Mouse (Mus musculus): ENCODE data around the gene Hc. TPM values are rescaled to one million over a fixed set of nuclear protein-coding genes. Genes with fewer than 3 reads are reported as not detected.
A peak's percentile ranks its signal among the peaks of the same experiment; 100 is the strongest.

The Hc gene
- polyA plus RNA-seq, 2 experiments = 0.33 TPM; not detected in 1

DNA sequence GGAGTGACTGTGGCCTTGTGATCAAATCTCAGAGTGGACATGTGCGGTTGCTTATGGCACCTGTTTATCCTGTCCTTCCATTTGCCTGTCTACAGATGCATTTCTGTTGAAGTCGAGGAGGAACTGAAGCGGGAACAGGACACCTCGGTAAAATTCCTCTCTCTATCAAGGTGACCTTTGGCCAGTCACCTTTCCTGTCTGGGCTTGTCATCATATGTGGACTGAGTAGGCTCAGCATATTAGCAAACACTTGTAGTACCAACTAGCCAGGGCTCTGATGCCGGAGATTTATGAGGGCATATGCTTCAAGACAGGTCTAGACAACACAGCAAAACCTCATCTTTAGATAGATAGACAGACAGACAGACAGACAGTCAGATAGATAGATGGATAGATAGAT lies 982 bp downstream of the Hc start:
- no peak overlapping the region for H3K4me2 ChIP-seq (replicated peaks; ENCODE audit: low read depth, low read length, severe bottlenecking)
- H3K9me3 ChIP-seq (ENCODE audit: control insufficient read depth, low read length) = no peaks in the 10 kb centered on the region
- H3K27me3 ChIP-seq (ENCODE audit: control insufficient read depth, insufficient read depth, low read length) = no peaks in the 10 kb centered on the region
- H3K9ac ChIP-seq (ENCODE audit: low read depth, low read length, severe bottlenecking) = no peak overlapping the region
- H3K27ac ChIP-seq (replicated peaks; ENCODE audit: low read depth, low read length) = no peak overlapping the region
- no peaks in the 10 kb centered on the region for H3K36me3 ChIP-seq (ENCODE audit: control insufficient read depth, insufficient read depth, low read length)
- 83% methylated on average over 5 of the region's 5 CpGs for WGBS
- no peaks in the 10 kb centered on the region for H3K4me1 ChIP-seq (ENCODE audit: control insufficient read depth, insufficient read depth, low read length)
- no peak for ATAC-seq (ENCODE audit: low FRiP score, low read depth)
- DNase-seq (ENCODE audit: low spot score) = no peak
- TF ChIP-seq POLR2A (IDR thresholded peaks at IDR 0.05; ENCODE audit: borderline replicate concordance, extremely low read depth, insufficient read depth, insufficient read length) = no peak
- H3K4me3 ChIP-seq (replicated peaks; ENCODE audit: low read length) = no peak overlapping the region

GRCm38 (mm10) chr2:35058325-35058724 lies 2.9 kb downstream of the Hc start:
- no peaks in the 10 kb centered on the region for H3K27me3 ChIP-seq (ENCODE audit: control insufficient read depth, insufficient read depth, low read length)
- no peak overlapping the region for H3K27ac ChIP-seq (replicated peaks; ENCODE audit: low read depth, low read length)
- H3K4me3 ChIP-seq (replicated peaks; ENCODE audit: low read length) = no peak overlapping the region
- no peaks in the 10 kb centered on the region for H3K4me1 ChIP-seq (ENCODE audit: control insufficient read depth, insufficient read depth, low read length)
- H3K9me3 ChIP-seq (ENCODE audit: control insufficient read depth, low read length) = no peaks in the 10 kb centered on the region
- no peak for ATAC-seq (ENCODE audit: low FRiP score, low read depth)
- no peak overlapping the region for H3K9ac ChIP-seq (ENCODE audit: low read depth, low read length, severe bottlenecking)
- TF ChIP-seq POLR2A (IDR thresholded peaks at IDR 0.05; ENCODE audit: borderline replicate concordance, extremely low read depth, insufficient read depth, insufficient read length) = no peak
- no peak overlapping the region for H3K4me2 ChIP-seq (replicated peaks; ENCODE audit: low read depth, low read length, severe bottlenecking)
- H3K36me3 ChIP-seq (ENCODE audit: control insufficient read depth, insufficient read depth, low read length) = no peaks in the 10 kb centered on the region
- 80% methylated on average over 2 of the region's 2 CpGs for WGBS
- DNase-seq (ENCODE audit: low spot score) = no peak

DNA sequence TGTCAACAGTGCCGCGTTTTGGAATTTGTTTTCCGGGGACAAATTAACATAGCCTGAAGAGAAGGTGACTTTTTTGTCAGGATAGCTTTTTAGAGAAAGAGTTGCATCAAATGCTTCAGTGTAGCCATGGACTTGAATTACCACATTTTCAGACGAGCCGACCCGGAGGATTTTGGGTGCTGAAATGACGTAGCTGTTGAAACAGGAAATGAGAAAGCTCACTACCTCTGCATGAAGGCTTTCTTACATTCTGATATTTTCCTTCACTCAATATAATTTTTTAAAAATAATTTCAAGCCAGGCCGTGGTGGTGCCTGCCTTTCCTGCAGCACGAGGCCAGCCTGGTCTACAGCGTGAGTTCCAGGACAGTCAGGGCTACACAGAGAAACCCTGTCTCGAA lies 4.0 kb downstream of the Hc start:
- Histone ChIP-seq H3K36me3 (ENCODE audit: control insufficient read depth, insufficient read depth, low read length) (no peaks in the 10 kb centered on the region), H3K4me1 (ENCODE audit: control insufficient read depth, insufficient read depth, low read length) (no peaks in the 10 kb centered on the region), H3K27me3 (ENCODE audit: control insufficient read depth, insufficient read depth, low read length) (no peaks in the 10 kb centered on the region), H3K9ac (ENCODE audit: low read depth, low read length, severe bottlenecking) (no peak overlapping the region), H3K4me2 (replicated peaks; ENCODE audit: low read depth, low read length, severe bottlenecking) (no peak overlapping the region), H3K4me3 (replicated peaks; ENCODE audit: low read length) (no peak overlapping the region), H3K27ac (replicated peaks; ENCODE audit: low read depth, low read length) (no peak overlapping the region), H3K9me3 (ENCODE audit: control insufficient read depth, low read length) (no peaks in the 10 kb centered on the region)
- ATAC-seq (ENCODE audit: low FRiP score, low read depth) = no peak
- 75% methylated on average over 11 of the region's 11 CpGs for WGBS
- TF ChIP-seq POLR2A (IDR thresholded peaks at IDR 0.05; ENCODE audit: borderline replicate concordance, extremely low read depth, insufficient read depth, insufficient read length) = no peak
- no peak for DNase-seq (ENCODE audit: low spot score)

DNA sequence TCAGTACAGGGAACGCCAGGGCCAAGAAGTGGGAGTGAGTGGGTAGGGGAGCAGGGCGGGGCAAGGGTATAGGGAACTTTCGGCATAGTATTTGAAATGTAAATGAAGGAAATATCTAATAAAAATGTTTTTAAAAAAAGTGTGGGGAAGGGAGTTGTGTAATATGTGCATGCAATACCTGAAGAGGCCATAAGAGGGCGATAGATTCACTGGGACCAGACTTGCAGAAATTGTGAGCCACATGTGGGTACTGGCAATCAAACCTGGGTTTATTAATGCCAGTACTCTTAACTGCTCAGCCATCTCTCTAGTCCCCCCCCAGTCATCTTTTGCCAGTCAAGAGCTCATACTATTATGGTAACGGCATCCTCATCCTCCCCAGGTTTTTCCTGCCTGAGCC lies 12.4 kb downstream of the Hc start:
- no peak overlapping the region for H3K27ac ChIP-seq (replicated peaks; ENCODE audit: low read depth, low read length)
- ATAC-seq (ENCODE audit: low FRiP score, low read depth) (no peak), DNase-seq (ENCODE audit: low spot score) (no peak)
- no peaks in the 10 kb centered on the region for H3K4me1 ChIP-seq (ENCODE audit: control insufficient read depth, insufficient read depth, low read length)
- no peak overlapping the region for H3K4me3 ChIP-seq (replicated peaks; ENCODE audit: low read length)
- no peaks in the 10 kb centered on the region for H3K9me3 ChIP-seq (ENCODE audit: control insufficient read depth, low read length)
- H3K4me2 ChIP-seq (replicated peaks; ENCODE audit: low read depth, low read length, severe bottlenecking) = no peak overlapping the region
- no peaks in the 10 kb centered on the region for H3K36me3 ChIP-seq (ENCODE audit: control insufficient read depth, insufficient read depth, low read length)
- no peak overlapping the region for H3K9ac ChIP-seq (ENCODE audit: low read depth, low read length, severe bottlenecking)
- TF ChIP-seq POLR2A (IDR thresholded peaks at IDR 0.05; ENCODE audit: borderline replicate concordance, extremely low read depth, insufficient read depth, insufficient read length) = no peak
- 34% methylated on average over 5 of the region's 5 CpGs for WGBS
- no peaks in the 10 kb centered on the region for H3K27me3 ChIP-seq (ENCODE audit: control insufficient read depth, insufficient read depth, low read length)

GRCm38 (mm10) chr2:35044956-35045355 lies 16.3 kb downstream of the Hc start:
- H3K9ac ChIP-seq (ENCODE audit: low read depth, low read length, severe bottlenecking) = no peak overlapping the region

More at GRCm38 (mm10) chr2:35044956-35045355, 16.3 kb downstream of the Hc start:
- Histone ChIP-seq H3K27ac (replicated peaks; ENCODE audit: low read depth, low read length) (no peak overlapping the region), H3K9me3 (ENCODE audit: control insufficient read depth, low read length) (no peaks in the 10 kb centered on the region), H3K4me1 (ENCODE audit: control insufficient read depth, insufficient read depth, low read length) (no peaks in the 10 kb centered on the region), H3K4me3 (replicated peaks; ENCODE audit: low read length) (no peak overlapping the region), H3K36me3 (ENCODE audit: control insufficient read depth, insufficient read depth, low read length) (no peaks in the 10 kb centered on the region), H3K4me2 (replicated peaks; ENCODE audit: low read depth, low read length, severe bottlenecking) (no peak overlapping the region), H3K27me3 (ENCODE audit: control insufficient read depth, insufficient read depth, low read length) (no peaks in the 10 kb centered on the region)
- 76% methylated on average over 2 of the region's 2 CpGs for WGBS
- TF ChIP-seq POLR2A (IDR thresholded peaks at IDR 0.05; ENCODE audit: borderline replicate concordance, extremely low read depth, insufficient read depth, insufficient read length) = no peak
- DNase-seq (ENCODE audit: low spot score) (peak; percentile 35), ATAC-seq (ENCODE audit: low FRiP score, low read depth) (no peak)

Data from limb, embryonic 14.5 days (tissue).